Mouse (Mus musculus): Measurements from ENCODE around the gene Olfr1181.
"Not testable (repeated sequence)": the region's sequence is repeated elsewhere in the genome, so short reads cannot be mapped to it uniquely, and the experiment has no call there.

Olfr1181 gene

DNA sequence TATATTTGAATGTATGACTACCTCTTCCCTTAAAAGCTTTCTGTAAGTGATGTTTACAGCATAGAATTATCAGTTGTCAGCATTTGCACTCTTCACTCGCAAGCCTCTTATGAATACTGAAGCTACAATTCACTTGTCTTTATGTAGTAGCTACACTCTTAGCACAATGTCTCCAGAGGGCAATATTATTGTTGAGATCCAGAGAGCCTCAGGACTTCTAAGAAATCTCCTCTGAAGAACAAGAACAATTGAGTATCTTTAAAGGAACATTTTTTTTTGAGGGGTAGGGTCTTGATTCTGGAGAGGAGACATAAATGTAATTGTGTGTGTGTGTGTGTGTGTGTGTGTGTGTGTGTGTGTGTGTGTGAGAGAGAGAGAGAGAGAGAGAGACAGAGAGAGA is at the start of gene Olfr1181:
TSS of gene Olfr1181 (minus strand) at position 101 of the 400 bp plus-strand sequence.
- DNase-seq (ENCODE audit: low read depth, low spot score): no peak

DNA sequence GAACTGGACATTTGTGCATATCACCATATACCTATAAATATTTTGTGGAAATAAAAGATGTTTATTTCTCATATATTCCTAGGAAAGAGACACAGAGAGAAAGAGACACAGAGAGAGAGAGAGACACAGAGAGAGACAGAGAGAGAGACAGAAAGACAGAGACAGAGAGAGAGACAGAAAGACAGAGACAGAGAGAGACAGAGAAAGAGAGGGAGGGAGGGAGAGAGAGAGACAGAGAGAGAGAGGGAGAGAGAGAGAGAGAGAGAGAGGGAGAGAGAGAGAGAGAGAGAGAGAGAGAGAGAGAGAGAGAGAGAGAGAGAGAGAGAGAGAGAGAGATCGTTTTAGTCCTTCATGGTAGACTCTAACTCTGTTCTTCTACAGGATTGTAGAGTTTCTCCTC is 28.6 kb upstream of the Olfr1181 start, which contains the start of gene Olfr1183:
TSS of gene Olfr1183 (plus strand) at position 301 of the 400 bp plus-strand sequence.
- not testable (repeated sequence) for DNase-seq (ENCODE audit: low read depth, low spot score)

DNA sequence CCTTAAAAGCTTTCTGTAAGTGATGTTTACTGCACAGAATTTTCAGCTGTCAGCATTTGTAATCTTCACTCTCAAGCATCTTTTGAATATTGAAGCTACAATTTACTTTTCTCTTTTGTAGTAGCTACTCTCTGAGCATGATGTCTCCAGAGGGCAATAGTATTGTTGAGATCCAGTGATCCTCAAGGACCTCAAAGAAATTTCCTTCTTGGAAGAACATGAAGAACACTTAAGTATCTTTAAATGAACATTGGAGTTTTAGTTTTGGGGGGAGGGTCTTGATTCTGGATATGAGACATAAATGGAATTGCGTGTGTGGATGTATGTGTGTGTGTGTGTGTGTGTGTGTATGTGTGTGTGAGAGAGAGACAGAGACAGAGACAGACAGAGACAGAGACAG is 23.1 kb upstream of the Olfr1181 start, which contains the start of gene Gm13757:
TSS of gene Gm13757 (minus strand) at position 101 of the 400 bp plus-strand sequence.
- DNase-seq (ENCODE audit: low read depth, low spot score): no peak

DNA sequence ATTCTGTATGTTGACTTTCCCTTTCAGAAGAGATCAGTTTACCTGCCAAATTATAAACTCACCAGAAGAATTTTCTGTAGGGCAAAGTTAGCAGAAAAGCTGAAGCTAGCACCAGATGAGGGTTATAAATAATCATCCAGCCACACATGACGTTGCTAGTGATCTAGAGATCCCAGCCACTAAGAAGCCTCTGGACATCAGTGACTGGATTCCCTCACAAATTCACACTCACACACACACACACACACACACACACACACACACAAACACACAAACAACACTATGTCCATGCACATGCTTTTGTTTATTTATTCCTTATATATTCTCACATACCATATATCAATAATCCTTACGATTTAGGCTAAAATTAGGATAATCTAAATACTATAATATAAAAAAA is 6.9 kb downstream of the Olfr1181 start, which contains the start of gene Olfr1180:
TSS of gene Olfr1180 (minus strand) at position 101 of the 400 bp plus-strand sequence.
- no peak for DNase-seq (ENCODE audit: low read depth, low spot score)

DNA sequence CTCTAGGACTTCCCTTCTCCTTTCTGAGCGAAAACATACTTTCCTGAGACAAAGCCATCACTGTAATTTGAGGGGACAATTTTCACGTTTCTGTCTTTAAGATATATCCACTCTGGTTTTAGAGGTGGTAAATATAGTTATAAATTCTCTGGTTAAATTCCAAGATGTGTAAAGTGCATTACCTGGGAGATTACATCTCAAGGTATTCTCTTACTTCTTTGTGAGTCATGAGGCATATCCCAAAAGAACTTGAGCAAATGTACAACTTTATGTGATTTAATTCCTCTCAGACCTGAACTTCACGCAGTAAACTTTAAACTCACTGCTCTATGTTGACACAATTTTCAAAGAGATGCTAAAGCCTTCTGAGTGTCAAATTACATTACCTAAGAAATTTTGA is 19.6 kb downstream of the Olfr1181 start, which contains the start of gene Olfr1179:
TSS of gene Olfr1179 (minus strand) at position 101 of the 400 bp plus-strand sequence.
- no peak for DNase-seq (ENCODE audit: low read depth, low spot score)

DNA sequence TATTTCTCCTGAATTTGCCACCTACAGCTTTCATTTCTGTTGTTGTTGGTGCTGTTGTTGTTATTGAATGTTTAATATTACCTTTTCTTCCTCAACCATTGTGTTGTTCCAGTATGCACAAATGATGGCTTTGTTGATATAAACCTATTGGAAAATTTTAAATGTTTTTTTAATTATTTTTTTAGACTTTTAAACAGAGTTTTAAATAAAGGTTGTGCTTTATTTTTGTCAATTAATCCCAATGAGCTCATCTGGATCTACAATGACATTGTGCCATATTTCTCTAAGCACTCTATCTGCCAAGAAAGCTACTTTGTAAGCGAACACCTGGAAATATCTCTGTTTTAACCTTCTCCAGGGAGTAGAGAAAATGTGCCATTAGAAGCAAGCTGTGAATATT is 39.2 kb downstream of the Olfr1181 start, which contains the start of gene Olfr1178:
TSS of gene Olfr1178 (plus strand) at position 301 of the 400 bp plus-strand sequence.
- no peak for DNase-seq (ENCODE audit: low read depth, low spot score)

All from retina, adult 2 months (tissue).